Mouse (Mus musculus) bone marrow, adult 2 months (tissue): Measurements from ENCODE around the gene Milr1.

Experiments used
- CTCF ChIP-seq: fragments of 200-500 bp; IDR thresholded peaks from 2 replicates; pipeline ENCODE4 v1.5.1; 2011; ENCODE audit warnings: low read length, control low read depth; ENCODE audit not compliant: control insufficient read depth, insufficient read depth
- POLR2A ChIP-seq: fragments of 200-500 bp; IDR thresholded peaks from 2 replicates; pipeline ENCODE4 v1.6.1; 2011; ENCODE audit warnings: low read depth, mild to moderate bottlenecking, control low read depth, low read length, borderline replicate concordance; ENCODE audit not compliant: control insufficient read depth

- TF ChIP-seq CTCF (no peak), POLR2A (no peak)
These were observed 41.6 kb upstream of the Milr1 start for GRCm38 (mm10) chr11:106709227-106709985.
